Mouse (Mus musculus) naive thymus-derived CD4-positive, alpha-beta T cell, adult 2 months (primary cell): ENCODE data around the gene Kcnh1.

Experiments used
- DNase-seq: peaks from one replicate; pipeline ENCODE4 v3.0.0-alpha.2; 2011; ENCODE audit warnings: low read depth

Gene Kcnh1

GRCm38 (mm10) chr1:192324223-192324622 is 133.6 kb downstream of the Kcnh1 start:
- no peak for DNase-seq

- no peak for DNase-seq
Observed at GRCm38 (mm10) chr1:192327052-192327451, 136.5 kb downstream of the Kcnh1 start.

GRCm38 (mm10) chr1:192331207-192331606 is 140.6 kb downstream of the Kcnh1 start:
- no peak for DNase-seq

GRCm38 (mm10) chr1:192336029-192336428 is 145.5 kb downstream of the Kcnh1 start:
- no peak for DNase-seq

- no peak for DNase-seq
Observed at GRCm38 (mm10) chr1:192339361-192340077, 148.9 kb downstream of the Kcnh1 start.

GRCm38 (mm10) chr1:192341774-192342173 is 151.2 kb downstream of the Kcnh1 start:
- DNase-seq: no peak

- DNase-seq: no peak
Observed at GRCm38 (mm10) chr1:192343996-192344395, 153.4 kb downstream of the Kcnh1 start.

- DNase-seq: no peak
Observed at GRCm38 (mm10) chr1:192347327-192347726, 156.8 kb downstream of the Kcnh1 start.

- no peak for DNase-seq
Observed at GRCm38 (mm10) chr1:192356231-192356630, 165.7 kb downstream of the Kcnh1 start.

GRCm38 (mm10) chr1:192359212-192359611 is 168.6 kb downstream of the Kcnh1 start:
- DNase-seq: no peak

- no peak for DNase-seq
Observed at GRCm38 (mm10) chr1:192368336-192368735, 177.8 kb downstream of the Kcnh1 start.

GRCm38 (mm10) chr1:192371943-192372614 is 181.5 kb downstream of the Kcnh1 start:
- DNase-seq: no peak

GRCm38 (mm10) chr1:192378546-192379075 is 188.0 kb downstream of the Kcnh1 start:
- DNase-seq: no peak

- no peak for DNase-seq
Observed at GRCm38 (mm10) chr1:192380596-192381041, 190.0 kb downstream of the Kcnh1 start.

- no peak for DNase-seq
Observed at GRCm38 (mm10) chr1:192387624-192388023, 197.1 kb downstream of the Kcnh1 start.

- DNase-seq: no peak
Observed at GRCm38 (mm10) chr1:192391041-192391440, 200.5 kb downstream of the Kcnh1 start.

- DNase-seq: no peak
Observed at GRCm38 (mm10) chr1:192392232-192392631, 201.7 kb downstream of the Kcnh1 start.

- DNase-seq: no peak
Observed at GRCm38 (mm10) chr1:192399667-192400490, 209.3 kb downstream of the Kcnh1 start.

- no peak for DNase-seq
Observed at GRCm38 (mm10) chr1:192400991-192401390, 210.4 kb downstream of the Kcnh1 start.

GRCm38 (mm10) chr1:192402911-192403704 is 212.5 kb downstream of the Kcnh1 start:
- DNase-seq: no peak

- DNase-seq: no peak
Observed at GRCm38 (mm10) chr1:192405136-192405535, 214.6 kb downstream of the Kcnh1 start.

GRCm38 (mm10) chr1:192406589-192406988 is 216.0 kb downstream of the Kcnh1 start:
- DNase-seq: no peak
